Mouse (Mus musculus) stomach, postnatal 0 days (tissue): ENCODE measurements around the gene Nptx1.

Experiments
- CTCF ChIP-seq: IDR thresholded peaks from 2 replicates; pipeline ENCODE4 v1.5.1; 2016; ENCODE audit warnings: antibody characterized with exemption, low read depth, mild to moderate bottlenecking, moderate library complexity
- EP300 ChIP-seq: optimal IDR thresholded peaks from 2 replicates; pipeline ENCODE3; 2016; ENCODE audit warnings: antibody characterized with exemption

GRCm38 (mm10) chr11:119551468-119551867, 3.9 kb upstream of the Nptx1 start:
- TF ChIP-seq CTCF (no peak), EP300 (no peak)
